Mouse (Mus musculus): ENCODE results near the gene Bhlha15.

DNA sequence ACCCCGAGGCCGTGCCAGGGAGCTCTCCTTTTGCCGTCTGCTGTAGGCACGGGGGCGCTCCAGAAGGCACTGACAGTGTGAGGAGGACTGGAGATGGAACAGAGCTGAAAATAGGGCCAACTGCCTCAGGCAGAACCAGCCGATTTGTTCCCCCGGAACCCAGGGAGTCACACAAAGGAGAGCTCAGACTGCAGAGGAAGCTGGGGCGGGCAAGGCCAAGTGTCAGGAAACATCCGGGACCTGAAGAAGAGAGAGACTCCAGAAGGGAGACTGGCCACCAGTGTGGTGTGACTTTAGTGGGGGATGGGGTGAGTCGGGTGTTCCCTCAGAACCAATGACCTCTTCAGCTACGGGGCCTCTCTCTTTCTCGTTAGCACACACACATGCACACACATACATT is 29.2 kb downstream of the Bhlha15 start:
- TF ChIP-seq CTCF (IDR thresholded peaks at IDR 0.05; ENCODE audit: borderline replicate concordance, insufficient read depth, low read length) (no peak), POLR2A (IDR thresholded peaks at IDR 0.05; ENCODE audit: low read depth, low read length) (no peak)
